Mouse (Mus musculus) left cerebral cortex, postnatal 14 days (tissue): ENCODE measurements around the gene Nr6a1. TPM values are rescaled to one million over a fixed set of nuclear protein-coding genes. Genes with fewer than 3 reads are reported as not detected.

Source experiments
- DNase-seq, 2 experiments: peaks; one replicate each; pipeline ENCODE4 v3.0.0; 2021 to 2022; ENCODE audit warnings: low spot score in 2 of 2, mixed read lengths in 1 of 2
- intact Hi-C: fragments of 180-260 bp; cut with DNase I; formaldehyde crosslinking; loops from one replicate; pipeline ENCODE4 v1.15.1; 2025
- total RNA-seq, 2 experiments: library from RNA; stranded (reverse); gene quantifications; 2 replicates each; pipeline ENCODE4 v1.2.3; 2021

Gene Nr6a1
- total RNA-seq, 2 experiments from 2014 or later: 4.7 to 6.2 TPM

- intact Hi-C loops: no loop called here
- DNase-seq: no peak
Observed at GRCm38 (mm10) chr2:38908604-38909003, 18.9 kb downstream of the Nr6a1 start.

- intact Hi-C loops: no loop called here
- peak; percentile 25 to 62 for DNase-seq
Observed at GRCm38 (mm10) chr2:38906097-38906496, 21.4 kb downstream of the Nr6a1 start.

- intact Hi-C loops: no loop called here
- no peak for DNase-seq
Observed at GRCm38 (mm10) chr2:38904290-38904689, 23.2 kb downstream of the Nr6a1 start.

GRCm38 (mm10) chr2:38902866-38903265 lies 24.6 kb downstream of the Nr6a1 start:
- intact Hi-C loops: no loop called here
- DNase-seq: no peak

GRCm38 (mm10) chr2:38880907-38881672 lies 46.4 kb downstream of the Nr6a1 start:
- intact Hi-C loops: no loop called here
- DNase-seq: no peak

GRCm38 (mm10) chr2:38874544-38875108 lies 52.9 kb downstream of the Nr6a1 start:
- intact Hi-C loops: no loop called here
- no peak for DNase-seq

- intact Hi-C loops: no loop called here
- DNase-seq: no peak
Observed at GRCm38 (mm10) chr2:38872730-38873129, 54.8 kb downstream of the Nr6a1 start.

- intact Hi-C loops: no loop called here
Observed at GRCm38 (mm10) chr2:38866711-38867110, 60.8 kb downstream of the Nr6a1 start.

GRCm38 (mm10) chr2:38864011-38864410 lies 63.5 kb downstream of the Nr6a1 start:
- intact Hi-C loops: loop anchor here (2.0 kb wide), 1 partner anchor 67 kb away; no protein-coding TSS in a partner anchor
- DNase-seq: peak; percentile 49

More at GRCm38 (mm10) chr2:38866711-38867110, 60.8 kb downstream of the Nr6a1 start:
- no peak for DNase-seq

- DNase-seq: no peak
- intact Hi-C loops: no loop called here
Observed at GRCm38 (mm10) chr2:38851797-38852196, 75.7 kb downstream of the Nr6a1 start.

- no peak for DNase-seq
- intact Hi-C loops: no loop called here
Observed at GRCm38 (mm10) chr2:38846319-38846718, 81.2 kb downstream of the Nr6a1 start.

GRCm38 (mm10) chr2:38835489-38835888 lies 92.0 kb downstream of the Nr6a1 start:
- DNase-seq: no peak
- intact Hi-C loops: no loop called here

- no peak for DNase-seq
- intact Hi-C loops: no loop called here
Observed at GRCm38 (mm10) chr2:38831976-38832375, 95.5 kb downstream of the Nr6a1 start.

- intact Hi-C loops: no loop called here
- DNase-seq: no peak
Observed at GRCm38 (mm10) chr2:38829521-38829920, 98.0 kb downstream of the Nr6a1 start.

- intact Hi-C loops: no loop called here
- no peak for DNase-seq
Observed at GRCm38 (mm10) chr2:38827801-38828306, 99.6 kb downstream of the Nr6a1 start.

- intact Hi-C loops: no loop called here
- no peak for DNase-seq
Observed at GRCm38 (mm10) chr2:38826189-38826588, 101.3 kb downstream of the Nr6a1 start.

GRCm38 (mm10) chr2:38824791-38825768 lies 102.4 kb downstream of the Nr6a1 start:
- intact Hi-C loops: no loop called here
- peak; percentile 17 for DNase-seq

- intact Hi-C loops: no loop called here
- DNase-seq: peak; percentile 23 to 62
Observed at GRCm38 (mm10) chr2:38823912-38824583, 103.4 kb downstream of the Nr6a1 start.

GRCm38 (mm10) chr2:38823406-38823805 lies 104.1 kb downstream of the Nr6a1 start:
- peak in 1 of 2 experiments; percentile 29 for DNase-seq
- intact Hi-C loops: no loop called here
